Mouse (Mus musculus): ENCODE data around the gene Scgb1a1. TPM values are rescaled to one million over a fixed set of nuclear protein-coding genes. Genes with fewer than 3 reads are reported as not detected.

The Scgb1a1 gene
- polyA plus RNA-seq, 1 experiment from 2014 or later = not detected

DNA sequence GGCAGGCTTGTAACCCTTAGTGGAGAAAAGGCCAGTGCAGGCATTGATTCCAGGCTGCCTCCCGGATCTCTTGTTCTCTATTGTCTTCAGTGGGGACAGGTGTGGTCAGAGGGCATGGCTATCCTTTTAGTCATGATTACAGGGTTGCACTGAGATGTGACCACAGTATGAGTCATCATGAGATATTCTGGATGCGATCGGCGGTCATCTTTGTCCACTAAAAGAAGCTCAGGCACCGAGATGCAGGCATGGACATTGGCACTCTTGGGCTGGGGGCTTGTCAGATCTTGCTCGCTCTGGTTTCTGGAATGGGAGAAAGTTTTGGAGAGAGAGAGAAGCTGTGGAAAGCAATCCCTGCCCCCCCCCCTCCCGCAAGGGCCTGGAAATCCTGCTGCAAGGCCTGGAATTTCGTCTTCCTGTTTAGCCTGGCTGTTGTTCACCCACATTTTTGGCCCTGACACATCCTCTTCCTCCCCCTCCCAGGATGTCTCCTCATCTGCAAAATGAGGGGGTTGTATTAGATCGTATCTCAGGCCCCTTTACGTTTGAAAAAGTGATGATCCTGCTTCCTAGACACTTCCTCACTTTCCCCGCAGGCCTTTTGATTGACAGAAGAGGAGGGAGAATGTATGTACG lies 13.9 kb downstream of the Scgb1a1 start:
- no peak overlapping the region for H3K9ac ChIP-seq (ENCODE audit: low read depth, low read length)
- H3K4me2 ChIP-seq (ENCODE audit: low read depth, low read length) = no peak overlapping the region
- no peak for ATAC-seq
- H3K27ac ChIP-seq (ENCODE audit: low read length) = peak overlapping the region; percentile 42; the same call in 1 of the 2 replicates
- H3K36me3 ChIP-seq (ENCODE audit: control insufficient read depth, insufficient read depth, low read length) = no peaks in the 10 kb centered on the region
- no peaks in the 10 kb centered on the region for H3K9me3 ChIP-seq (ENCODE audit: control insufficient read depth, low read length)
- H3K4me1 ChIP-seq (ENCODE audit: control insufficient read depth, insufficient read depth, low read length) = peaks cover 30% of the 10 kb centered on the region
- H3K4me3 ChIP-seq (ENCODE audit: low read length) = no peak overlapping the region
- H3K27me3 ChIP-seq (replicated peaks; ENCODE audit: control insufficient read depth, insufficient read depth, low read length) = no peaks in the 10 kb centered on the region
- WGBS = 59% methylated on average over 12 of the region's 12 CpGs

DNA sequence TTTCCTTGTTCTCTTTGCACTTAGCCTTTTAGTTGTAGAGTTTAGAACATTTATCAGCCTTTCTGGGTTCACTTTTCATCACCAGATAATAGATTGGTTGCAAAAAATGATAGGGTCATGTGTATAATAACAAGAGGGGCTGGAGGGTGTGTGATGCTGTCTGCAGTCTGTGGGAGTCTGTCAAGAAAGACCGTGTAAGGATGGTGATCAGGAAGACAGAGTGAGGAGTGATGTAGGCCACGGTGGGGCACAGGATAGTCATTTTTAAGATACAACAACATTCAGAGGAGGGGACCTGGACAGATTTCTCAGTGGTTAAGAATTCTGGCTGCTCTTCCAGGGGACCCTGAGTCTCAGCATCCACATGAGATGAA lies 15.6 kb downstream of the Scgb1a1 start:
- H3K27ac ChIP-seq (ENCODE audit: low read length) = peak overlapping the region; percentile 89
- no peak overlapping the region for H3K4me3 ChIP-seq (ENCODE audit: low read length)
- H3K4me2 ChIP-seq (ENCODE audit: low read depth, low read length) = no peak overlapping the region
- H3K36me3 ChIP-seq (ENCODE audit: control insufficient read depth, insufficient read depth, low read length) = no peaks in the 10 kb centered on the region
- no peak overlapping the region for H3K9ac ChIP-seq (ENCODE audit: low read depth, low read length)
- 60% methylated on average over 2 of the region's 2 CpGs for WGBS
- H3K27me3 ChIP-seq (replicated peaks; ENCODE audit: control insufficient read depth, insufficient read depth, low read length) = no peaks in the 10 kb centered on the region
- peaks cover 24% of the 10 kb centered on the region for H3K4me1 ChIP-seq (ENCODE audit: control insufficient read depth, insufficient read depth, low read length)
- ATAC-seq = no peak
- no peaks in the 10 kb centered on the region for H3K9me3 ChIP-seq (ENCODE audit: control insufficient read depth, low read length)

DNA sequence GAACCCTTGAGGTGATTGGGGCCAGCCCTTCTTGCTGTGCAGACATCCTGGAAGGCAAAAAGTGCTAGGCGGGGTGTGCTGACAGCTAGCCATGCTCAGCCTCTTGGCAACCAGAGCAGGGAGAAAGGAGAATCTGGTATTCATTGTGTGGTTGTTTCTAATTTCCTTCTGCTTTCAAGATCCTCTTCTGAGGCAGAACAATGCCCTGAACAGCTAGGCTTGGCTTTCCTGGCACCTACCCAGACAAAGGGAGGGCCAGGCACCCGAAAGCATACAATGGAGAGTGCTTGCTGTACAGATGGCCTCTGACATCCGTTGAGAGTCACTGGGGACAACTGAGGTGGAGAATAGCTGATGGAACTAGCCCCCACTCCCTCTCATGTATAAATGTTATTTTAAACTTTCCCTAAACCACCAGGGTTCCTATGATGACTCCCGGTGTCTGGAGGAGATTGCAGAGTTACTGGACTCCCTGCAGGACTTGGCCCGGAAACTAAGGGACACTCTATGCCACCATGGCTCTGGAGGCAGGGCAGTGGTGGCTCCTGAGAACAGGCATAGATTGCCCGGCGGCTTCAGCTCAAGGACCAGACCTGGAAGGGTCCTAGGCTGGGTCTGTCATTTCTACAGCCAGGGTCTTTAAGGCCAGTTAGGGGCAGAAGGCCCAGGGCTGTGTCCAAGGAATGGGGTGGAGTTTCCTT lies 16.2 kb downstream of the Scgb1a1 start:
- H3K9ac ChIP-seq (ENCODE audit: low read depth, low read length) = peak overlapping the region; percentile 15; the same call in 1 of the 2 replicates
- H3K4me2 ChIP-seq (ENCODE audit: low read depth, low read length) = no peak overlapping the region
- ATAC-seq = peak; percentile 47
- H3K27ac ChIP-seq (ENCODE audit: low read length) = peak overlapping the region; percentile 89
- WGBS = 46% methylated on average over 7 of the region's 7 CpGs
- H3K36me3 ChIP-seq (ENCODE audit: control insufficient read depth, insufficient read depth, low read length) = no peaks in the 10 kb centered on the region
- no peaks in the 10 kb centered on the region for H3K9me3 ChIP-seq (ENCODE audit: control insufficient read depth, low read length)
- H3K4me1 ChIP-seq (ENCODE audit: control insufficient read depth, insufficient read depth, low read length) = peaks cover 25% of the 10 kb centered on the region
- no peaks in the 10 kb centered on the region for H3K27me3 ChIP-seq (replicated peaks; ENCODE audit: control insufficient read depth, insufficient read depth, low read length)
- no peak overlapping the region for H3K4me3 ChIP-seq (ENCODE audit: low read length)

DNA sequence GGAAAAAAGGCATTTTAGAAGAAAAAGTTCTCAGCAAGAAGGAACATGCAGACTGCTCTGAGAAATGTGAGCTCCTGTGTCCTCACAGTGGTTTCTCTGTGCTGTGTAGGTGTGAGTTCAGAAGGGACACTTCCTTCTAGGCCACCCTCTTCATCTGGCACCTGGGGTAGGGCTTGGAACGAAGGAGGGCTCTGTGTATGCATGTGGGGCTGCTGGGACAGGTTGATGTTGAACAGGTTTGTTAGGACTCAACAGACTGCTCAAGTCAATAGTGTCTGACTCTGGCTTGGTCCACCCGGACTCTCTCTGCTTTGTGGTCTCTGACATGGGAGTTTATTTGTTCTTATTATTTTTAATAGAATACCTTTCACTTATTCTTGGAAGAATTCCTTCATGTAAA lies 17.4 kb downstream of the Scgb1a1 start:
- no peaks in the 10 kb centered on the region for H3K27me3 ChIP-seq (replicated peaks; ENCODE audit: control insufficient read depth, insufficient read depth, low read length)
- no peak overlapping the region for H3K9ac ChIP-seq (ENCODE audit: low read depth, low read length)
- no peak overlapping the region for H3K4me2 ChIP-seq (ENCODE audit: low read depth, low read length)
- peak; percentile 16; the same call in 1 of the 2 replicates for ATAC-seq
- 38% methylated on average over 2 of the region's 2 CpGs for WGBS
- H3K9me3 ChIP-seq (ENCODE audit: control insufficient read depth, low read length) = no peaks in the 10 kb centered on the region
- peak overlapping the region; percentile 89 for H3K27ac ChIP-seq (ENCODE audit: low read length)
- no peaks in the 10 kb centered on the region for H3K36me3 ChIP-seq (ENCODE audit: control insufficient read depth, insufficient read depth, low read length)
- H3K4me1 ChIP-seq (ENCODE audit: control insufficient read depth, insufficient read depth, low read length) = peaks cover 37% of the 10 kb centered on the region
- no peak overlapping the region for H3K4me3 ChIP-seq (ENCODE audit: low read length)

- H3K36me3 ChIP-seq (ENCODE audit: control insufficient read depth, insufficient read depth, low read length) = no peaks in the 10 kb centered on the region
- WGBS = 40% methylated on average over 8 of the region's 8 CpGs
- H3K9me3 ChIP-seq (ENCODE audit: control insufficient read depth, low read length) = no peaks in the 10 kb centered on the region
- no peak overlapping the region for H3K9ac ChIP-seq (ENCODE audit: low read depth, low read length)
- peak; percentile 44; the same call in 1 of the 2 replicates for ATAC-seq
- H3K27me3 ChIP-seq (replicated peaks; ENCODE audit: control insufficient read depth, insufficient read depth, low read length) = no peaks in the 10 kb centered on the region
- H3K4me3 ChIP-seq (ENCODE audit: low read length) = no peak overlapping the region
- H3K27ac ChIP-seq (ENCODE audit: low read length) = peak overlapping the region; percentile 89
- H3K4me2 ChIP-seq (ENCODE audit: low read depth, low read length) = no peak overlapping the region
- H3K4me1 ChIP-seq (ENCODE audit: control insufficient read depth, insufficient read depth, low read length) = peaks cover 37% of the 10 kb centered on the region
Observed at GRCm38 (mm10) chr19:9069687-9070307, 18.0 kb downstream of the Scgb1a1 start.

DNA sequence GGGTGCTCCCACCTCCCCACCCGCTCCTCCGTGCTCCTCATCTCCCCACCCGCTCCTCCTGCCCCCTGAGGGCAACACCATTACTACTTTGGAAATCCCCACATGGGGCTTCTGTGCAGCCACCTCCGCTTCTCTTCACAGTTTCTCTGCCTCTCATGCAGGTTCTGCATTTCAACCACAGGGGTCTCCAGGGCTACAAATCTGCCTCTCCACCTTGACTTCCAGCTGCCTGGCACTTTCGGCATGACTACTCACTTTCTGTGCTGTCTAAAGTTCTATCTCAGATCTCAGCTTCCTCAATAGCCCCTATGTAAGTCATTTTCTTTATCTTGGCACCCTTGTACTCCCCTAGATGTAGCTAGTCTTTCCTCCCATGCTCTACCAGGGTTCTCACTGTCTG lies 20.5 kb downstream of the Scgb1a1 start:
- no peaks in the 10 kb centered on the region for H3K9me3 ChIP-seq (ENCODE audit: control insufficient read depth, low read length)
- H3K4me2 ChIP-seq (ENCODE audit: low read depth, low read length) = no peak overlapping the region
- ATAC-seq = no peak
- peaks cover 31% of the 10 kb centered on the region for H3K4me1 ChIP-seq (ENCODE audit: control insufficient read depth, insufficient read depth, low read length)
- H3K9ac ChIP-seq (ENCODE audit: low read depth, low read length) = no peak overlapping the region
- 70% methylated on average over 5 of the region's 5 CpGs for WGBS
- H3K4me3 ChIP-seq (ENCODE audit: low read length) = no peak overlapping the region
- H3K36me3 ChIP-seq (ENCODE audit: control insufficient read depth, insufficient read depth, low read length) = no peaks in the 10 kb centered on the region
- no peak overlapping the region for H3K27ac ChIP-seq (ENCODE audit: low read length)
- no peaks in the 10 kb centered on the region for H3K27me3 ChIP-seq (replicated peaks; ENCODE audit: control insufficient read depth, insufficient read depth, low read length)

DNA sequence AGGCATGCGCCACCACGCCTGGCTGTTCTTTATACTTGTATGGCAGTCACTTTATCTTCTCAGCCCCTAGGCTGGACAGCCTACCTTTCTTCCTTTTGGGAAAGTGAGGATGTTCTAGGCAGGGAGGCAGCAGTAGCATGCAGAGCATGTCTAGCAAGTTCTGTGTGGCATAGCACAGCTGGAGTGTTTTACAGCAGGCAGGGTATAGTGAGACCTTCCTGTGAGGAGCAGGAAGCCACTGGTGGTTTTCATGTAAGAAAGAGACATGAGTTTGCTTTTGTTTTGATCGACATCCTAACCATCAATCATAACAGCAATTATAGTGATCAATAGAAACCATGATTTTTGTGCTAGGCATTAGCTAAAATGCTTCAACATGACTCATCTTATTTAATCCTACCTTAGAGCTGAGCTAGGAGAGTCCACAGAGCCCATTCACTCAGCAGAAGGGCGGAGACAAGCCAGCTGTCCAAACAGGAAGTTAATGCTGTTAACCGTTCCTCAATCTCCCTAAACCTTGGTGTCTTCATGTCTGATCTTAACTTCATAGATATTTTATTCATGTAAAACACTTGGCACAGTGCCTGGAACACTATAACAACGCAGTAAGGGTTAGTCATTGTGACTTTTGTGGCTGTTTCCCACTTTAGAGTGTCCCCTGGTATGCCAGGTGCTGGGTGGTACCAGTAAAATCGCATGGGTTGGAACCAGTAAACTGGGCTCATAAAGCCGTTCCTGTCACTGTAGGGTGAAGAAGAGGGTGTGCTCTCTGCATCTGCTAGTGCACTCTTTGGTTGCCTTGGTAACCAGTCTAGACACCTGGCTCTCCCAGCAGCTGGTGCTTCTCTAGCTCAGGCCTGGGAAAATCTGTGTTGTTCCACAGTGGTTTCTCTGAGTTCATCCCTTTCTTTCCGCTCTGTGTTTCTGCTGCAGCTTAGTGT lies 21.9 kb downstream of the Scgb1a1 start:
- no peaks in the 10 kb centered on the region for H3K9me3 ChIP-seq (ENCODE audit: control insufficient read depth, low read length)
- WGBS = 33% methylated on average over 9 of the region's 9 CpGs
- H3K36me3 ChIP-seq (ENCODE audit: control insufficient read depth, insufficient read depth, low read length) = no peaks in the 10 kb centered on the region
- H3K4me3 ChIP-seq (ENCODE audit: low read length) = no peak overlapping the region
- H3K27me3 ChIP-seq (replicated peaks; ENCODE audit: control insufficient read depth, insufficient read depth, low read length) = no peaks in the 10 kb centered on the region
- peaks cover 21% of the 10 kb centered on the region for H3K4me1 ChIP-seq (ENCODE audit: control insufficient read depth, insufficient read depth, low read length)
- H3K4me2 ChIP-seq (ENCODE audit: low read depth, low read length) = no peak overlapping the region
- ATAC-seq = peak; percentile 82
- H3K9ac ChIP-seq (ENCODE audit: low read depth, low read length) = 0 out of 2 replicates have a peak overlapping the region, but pooled peaks have one; percentile 7
- H3K27ac ChIP-seq (ENCODE audit: low read length) = peak overlapping the region; percentile 68

GRCm38 (mm10) chr19:9063831-9064230 lies 23.9 kb downstream of the Scgb1a1 start:
- peaks cover 17% of the 10 kb centered on the region for H3K4me1 ChIP-seq (ENCODE audit: control insufficient read depth, insufficient read depth, low read length)
- no peak overlapping the region for H3K4me3 ChIP-seq (ENCODE audit: low read length)
- ATAC-seq = no peak
- no peak overlapping the region for H3K27ac ChIP-seq (ENCODE audit: low read length)
- no peaks in the 10 kb centered on the region for H3K36me3 ChIP-seq (ENCODE audit: control insufficient read depth, insufficient read depth, low read length)
- H3K27me3 ChIP-seq (replicated peaks; ENCODE audit: control insufficient read depth, insufficient read depth, low read length) = no peaks in the 10 kb centered on the region
- no peak overlapping the region for H3K9ac ChIP-seq (ENCODE audit: low read depth, low read length)
- no peak overlapping the region for H3K4me2 ChIP-seq (ENCODE audit: low read depth, low read length)
- H3K9me3 ChIP-seq (ENCODE audit: control insufficient read depth, low read length) = no peaks in the 10 kb centered on the region
- WGBS = 84% methylated on average over 3 of the region's 3 CpGs

DNA sequence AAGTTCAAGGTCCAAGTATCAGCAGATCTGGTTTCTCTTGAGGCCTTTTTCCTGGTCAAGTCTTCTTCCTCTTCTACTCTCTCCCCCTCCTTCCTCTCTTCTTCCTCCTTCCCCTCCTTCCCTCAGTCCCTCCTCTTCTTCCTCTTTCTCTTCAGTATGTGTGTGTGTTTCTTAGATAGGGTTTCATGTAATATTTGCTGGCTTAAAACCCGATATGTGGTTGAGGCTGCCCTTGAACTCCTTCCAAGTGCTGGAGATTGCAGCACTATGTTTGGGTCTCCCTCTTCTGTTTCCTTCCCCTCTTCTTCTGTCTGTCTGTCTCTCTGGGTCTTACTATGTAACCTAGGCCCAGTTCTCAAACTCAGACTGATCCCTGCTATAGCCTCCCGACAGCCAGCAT lies 24.9 kb downstream of the Scgb1a1 start:
- H3K4me1 ChIP-seq (ENCODE audit: control insufficient read depth, insufficient read depth, low read length) = peaks cover 17% of the 10 kb centered on the region
- no peak overlapping the region for H3K27ac ChIP-seq (ENCODE audit: low read length)
- no peaks in the 10 kb centered on the region for H3K27me3 ChIP-seq (replicated peaks; ENCODE audit: control insufficient read depth, insufficient read depth, low read length)
- no peaks in the 10 kb centered on the region for H3K9me3 ChIP-seq (ENCODE audit: control insufficient read depth, low read length)
- H3K36me3 ChIP-seq (ENCODE audit: control insufficient read depth, insufficient read depth, low read length) = no peaks in the 10 kb centered on the region
- H3K9ac ChIP-seq (ENCODE audit: low read depth, low read length) = no peak overlapping the region
- H3K4me3 ChIP-seq (ENCODE audit: low read length) = no peak overlapping the region
- no peak for ATAC-seq
- 93% methylated on average over 2 of the region's 2 CpGs for WGBS
- no peak overlapping the region for H3K4me2 ChIP-seq (ENCODE audit: low read depth, low read length)
